Mouse (Mus musculus) ES-E14 (cell line): Measurements from ENCODE around the gene Gab1. TPM values are rescaled to one million over a fixed set of nuclear protein-coding genes. Genes with fewer than 3 reads are reported as not detected.

Source experiments
- DNase-seq: peaks from one replicate; pipeline ENCODE4 v3.0.0-alpha.2; 2013; ENCODE audit warnings: low read depth, low spot score
- H3K27ac ChIP-seq: 2 replicates; pipeline ENCODE4 v1.5.1; 2012; ENCODE audit warnings: low read depth, mild to moderate bottlenecking, low read length, moderate library complexity, mixed read lengths; ENCODE audit not compliant: poor library complexity, insufficient read depth, severe bottlenecking
- H3K36me3 ChIP-seq: 2 replicates; pipeline ENCODE4 v1.6.1; 2012; ENCODE audit warnings: mild to moderate bottlenecking, low read length, moderate library complexity, mixed read lengths; ENCODE audit not compliant: control insufficient read depth, poor library complexity, insufficient read depth, severe bottlenecking
- H3K4me1 ChIP-seq, 2 experiments: fragments of 150-350 bp in 1 of 2; sonication (generic) in 1 of 2; 2 replicates each; pipeline ENCODE4 v1.6.1; 2012; ENCODE audit warnings: low read length in 2 of 2, mild to moderate bottlenecking in 1 of 2, mixed read lengths in 1 of 2; ENCODE audit not compliant: control insufficient read depth in 2 of 2, insufficient read depth in 2 of 2, poor library complexity in 1 of 2
- H3K4me3 ChIP-seq, 2 experiments: fragments of 150-350 bp in 1 of 2; sonication (generic) in 1 of 2; 2 replicates each; pipeline ENCODE4 v1.5.1; 2012; ENCODE audit warnings: low read length in 2 of 2, low read depth in 1 of 2, mild to moderate bottlenecking in 1 of 2, mixed read lengths in 1 of 2; ENCODE audit not compliant: insufficient read depth in 1 of 2, poor library complexity in 1 of 2, severe bottlenecking in 1 of 2
- H3K9ac ChIP-seq: 2 replicates; pipeline ENCODE4 v1.6.1; 2012; ENCODE audit warnings: low read depth, mild to moderate bottlenecking, low read length, mixed read lengths; ENCODE audit not compliant: poor library complexity, insufficient read depth, severe bottlenecking
- H3K9me3 ChIP-seq: fragments of 150-350 bp; sonication (generic); 2 replicates; pipeline ENCODE4 v1.6.1; 2012; ENCODE audit warnings: low read depth, mild to moderate bottlenecking, low read length; ENCODE audit not compliant: control insufficient read depth, insufficient read depth
- CHD2 ChIP-seq: IDR thresholded peaks from 2 replicates; pipeline ENCODE4 v1.6.1; 2014; ENCODE audit warnings: mild to moderate bottlenecking, low read depth, low read length, inconsistent platforms
- HCFC1 ChIP-seq: IDR thresholded peaks from 2 replicates; pipeline ENCODE4 v1.6.1; 2012; ENCODE audit warnings: low read length, inconsistent platforms, borderline replicate concordance; ENCODE audit not compliant: insufficient read depth
- MAFK ChIP-seq: IDR thresholded peaks from 2 replicates; pipeline ENCODE4 v1.6.1; 2014; ENCODE audit warnings: mild to moderate bottlenecking, low read depth, low read length, inconsistent platforms; ENCODE audit not compliant: insufficient read depth
- ZC3H11A ChIP-seq: IDR thresholded peaks from 2 replicates; pipeline ENCODE4 v1.6.1; 2012; ENCODE audit warnings: low read depth, mild to moderate bottlenecking, inconsistent platforms, low read length, borderline replicate concordance
- ZNF384 ChIP-seq: IDR thresholded peaks from 2 replicates; pipeline ENCODE4 v1.6.1; 2012; ENCODE audit warnings: low read depth, low read length, inconsistent platforms
- in situ Hi-C, 2 experiments: fragments of 600-800 bp; cut with MboI; formaldehyde crosslinking; loops; one replicate each; pipeline ENCODE4 v1.15.1; 2025; ENCODE audit warnings: low sequenced_read_pairs in 2 of 2, inconsistent platforms in 1 of 2; ENCODE audit not compliant: unreplicated experiment in 2 of 2
- total RNA-seq: library from RNA; depleted of rRNA; stranded (reverse); fragments of 300-350 nt; gene quantifications from 2 replicates; pipeline ENCODE4 v1.2.3, GENCODE M21; 2012

Gene Gab1
- total RNA-seq, 1 experiment, result 70.9 TPM

DNA sequence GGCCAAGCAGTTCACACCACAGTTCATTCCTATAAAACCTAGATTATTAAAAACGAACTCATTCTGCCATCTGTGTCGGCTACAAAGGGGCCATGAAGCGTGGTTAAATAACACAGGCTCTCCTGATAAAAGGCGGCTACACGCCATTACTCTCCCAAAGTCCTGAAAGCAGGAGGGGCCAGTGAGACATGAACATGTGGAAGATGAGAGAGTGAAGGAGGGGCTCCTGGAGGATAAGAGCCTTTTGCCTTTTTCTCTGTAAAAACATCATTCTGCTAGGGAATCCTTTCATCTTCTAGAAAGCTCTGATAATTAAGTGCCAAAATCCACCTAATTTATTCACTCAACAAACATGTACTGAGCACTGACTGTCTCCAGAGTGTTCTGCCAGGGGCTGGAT is 55.9 kb downstream of the Gab1 start:
- no peak for DNase-seq
- Histone ChIP-seq H3K4me1 (no peaks in the 10 kb centered on the region), H3K27ac (no peak overlapping the region), H3K9ac (no peak overlapping the region), H3K9me3 (no peaks in the 10 kb centered on the region), H3K36me3 (peaks cover 24% of the 10 kb centered on the region), H3K4me3 (no peak overlapping the region)
- in situ Hi-C loops, result no loop called here
- TF ChIP-seq HCFC1, result no peak
- TF ChIP-seq ZC3H11A, result no peak
- no peak for TF ChIP-seq ZNF384
- TF ChIP-seq CHD2, result no peak
- no peak for TF ChIP-seq MAFK

DNA sequence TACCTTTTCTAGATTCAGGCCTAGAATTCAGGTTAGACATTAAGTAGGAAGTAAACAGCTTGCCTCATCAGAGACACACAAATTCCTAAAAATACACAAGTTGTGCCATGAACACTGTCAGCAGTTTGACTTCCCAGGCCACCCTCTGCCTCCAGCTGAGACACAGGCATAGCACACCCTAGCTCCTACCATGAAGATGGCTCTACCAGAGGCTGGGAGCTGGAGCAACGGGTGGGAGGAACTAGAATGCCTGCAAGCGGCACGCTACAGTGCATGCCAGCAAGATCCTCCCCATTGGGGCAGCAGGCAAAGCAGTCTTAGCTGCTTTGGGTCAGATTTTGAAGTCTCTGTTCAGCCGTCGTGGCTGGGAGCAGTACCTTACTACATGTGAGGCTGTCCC is 57.1 kb downstream of the Gab1 start:
- Histone ChIP-seq H3K9ac (no peak overlapping the region), H3K36me3 (peaks cover 30% of the 10 kb centered on the region), H3K9me3 (no peaks in the 10 kb centered on the region), H3K27ac (no peak overlapping the region), H3K4me1 (no peaks in the 10 kb centered on the region), H3K4me3 (no peak overlapping the region)
- TF ChIP-seq CHD2 (no peak), MAFK (no peak), ZC3H11A (no peak), ZNF384 (no peak), HCFC1 (no peak)
- in situ Hi-C loops, result no loop called here
- DNase-seq, result no peak

DNA sequence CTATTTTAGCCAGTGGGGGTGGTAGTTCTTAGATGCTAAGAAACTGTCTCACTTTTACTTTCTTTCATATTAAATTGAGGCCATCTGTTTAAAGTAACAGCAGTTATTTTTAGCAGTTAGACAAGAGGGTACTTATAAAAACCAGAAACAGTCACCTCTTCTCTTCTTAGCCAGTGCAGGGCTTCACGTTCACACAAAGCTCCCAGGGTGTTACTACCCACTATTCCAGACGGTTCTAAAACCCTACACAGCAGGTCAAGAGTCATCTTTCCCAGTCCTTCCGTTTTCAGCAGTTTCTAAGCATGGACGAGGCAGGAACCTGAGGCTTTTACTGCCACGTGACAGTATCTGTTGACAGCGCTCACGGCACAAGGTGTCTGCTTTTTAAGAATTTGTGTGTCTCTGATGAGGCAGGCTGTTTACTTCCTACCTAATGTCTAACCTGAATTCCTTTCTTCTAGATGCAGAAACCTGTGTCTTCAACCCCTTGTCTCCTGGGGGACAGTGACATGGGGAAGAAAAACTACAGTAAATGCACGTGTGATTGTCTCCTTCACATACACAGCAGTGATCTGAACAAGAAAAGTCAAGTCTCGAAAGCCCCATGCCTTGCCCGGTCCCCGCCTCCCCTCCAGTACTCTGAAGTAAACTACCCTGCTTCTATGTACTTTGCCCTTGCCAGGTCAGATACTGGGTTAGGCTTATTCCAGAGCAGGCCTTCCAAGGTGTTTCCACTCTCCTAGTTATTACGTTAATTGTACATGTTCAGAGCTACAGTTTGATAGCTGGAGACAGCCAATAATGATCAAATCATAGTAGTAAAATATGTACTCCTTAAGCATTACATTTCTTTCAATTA is 58.7 kb downstream of the Gab1 start:
- DNase-seq, result no peak
- no peaks in the 10 kb centered on the region for H3K9me3 ChIP-seq
- in situ Hi-C loops, result no loop called here
- peaks cover 28% of the 10 kb centered on the region for H3K36me3 ChIP-seq
- H3K27ac ChIP-seq, result no peak overlapping the region
- no peak overlapping the region for H3K9ac ChIP-seq
- H3K4me1 ChIP-seq, result no peaks in the 10 kb centered on the region
- no peak overlapping the region for H3K4me3 ChIP-seq
- TF ChIP-seq ZC3H11A (no peak), ZNF384 (no peak), CHD2 (no peak), MAFK (no peak), HCFC1 (no peak)

DNA sequence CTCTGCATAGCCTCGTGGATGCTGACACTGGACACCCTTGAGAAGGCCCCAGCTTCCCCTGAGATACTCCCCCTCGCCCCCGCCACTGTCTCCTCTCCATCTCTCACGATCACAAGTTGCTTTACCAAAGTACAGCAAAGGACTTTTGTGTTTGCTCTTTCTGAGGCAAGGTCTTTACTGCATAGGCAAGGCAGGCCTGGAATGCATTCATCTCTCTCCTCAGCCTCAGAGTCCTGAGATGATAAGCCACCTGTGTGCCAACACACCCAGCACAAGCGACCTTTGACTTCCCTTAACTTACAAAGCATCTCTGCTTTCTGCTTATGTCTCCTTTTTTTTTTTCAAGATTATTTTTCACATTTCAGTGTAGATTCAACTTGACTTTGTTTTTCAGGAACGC is 61.3 kb downstream of the Gab1 start:
- H3K4me3 ChIP-seq, result no peak overlapping the region
- H3K27ac ChIP-seq, result no peak overlapping the region
- 0 out of 4 replicates have a peak, but pooled peaks cover 0 to 3% of the 10 kb centered on the region in 2 experiments for H3K4me1 ChIP-seq
- in situ Hi-C loops, result no loop called here
- peaks cover 23% of the 10 kb centered on the region for H3K36me3 ChIP-seq
- no peak for DNase-seq
- H3K9me3 ChIP-seq, result no peaks in the 10 kb centered on the region
- no peak overlapping the region for H3K9ac ChIP-seq
- no peak for TF ChIP-seq HCFC1
- no peak for TF ChIP-seq ZC3H11A
- no peak for TF ChIP-seq CHD2
